Mouse (Mus musculus): ENCODE measurements at regions not wholly inside any gene's neighbourhood (a gene's known extent, or its start where the extent isn't known, plus 50 kb on each side); places are given as distances from the start of the nearest gene placed in this dataset.

DNA sequence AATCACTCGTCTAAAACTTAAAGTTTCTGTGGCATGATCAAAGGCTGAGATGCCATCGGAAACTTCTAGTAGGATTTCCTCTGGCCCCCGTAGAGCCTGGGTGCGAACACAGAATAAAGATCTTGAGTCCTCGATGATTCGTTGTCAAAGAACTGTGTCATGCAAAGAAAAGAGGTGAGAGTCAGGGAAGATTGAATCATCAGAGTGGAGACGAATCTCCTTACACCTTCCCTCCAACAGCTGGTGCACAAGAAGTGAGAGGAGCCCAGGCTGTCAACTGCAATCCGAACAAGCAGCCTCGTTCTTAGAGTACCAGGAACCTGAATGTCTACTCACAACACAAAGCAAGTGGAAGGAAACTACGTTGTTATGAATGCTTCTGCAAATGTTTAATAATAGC, 52.7 kb upstream of the Atp2b1 start:
- Histone ChIP-seq H3K27me3 (no peaks in the 10 kb centered on the region), H3K36me3 (replicated peaks) (no peaks in the 10 kb centered on the region), H3K27ac (replicated peaks) (no peak overlapping the region), H3K4me3 (replicated peaks) (no peak overlapping the region), H3K9me3 (replicated peaks) (no peaks in the 10 kb centered on the region), H3K9ac (no peak overlapping the region), H3K4me2 (no peak overlapping the region), H3K4me1 (replicated peaks) (peaks cover 19% of the 10 kb centered on the region)
- ATAC-seq (ENCODE audit: insufficient read depth): no peak
- 76% methylated on average over 10 of the region's 10 CpGs for WGBS (ENCODE audit: insufficient replicate concordance)

DNA sequence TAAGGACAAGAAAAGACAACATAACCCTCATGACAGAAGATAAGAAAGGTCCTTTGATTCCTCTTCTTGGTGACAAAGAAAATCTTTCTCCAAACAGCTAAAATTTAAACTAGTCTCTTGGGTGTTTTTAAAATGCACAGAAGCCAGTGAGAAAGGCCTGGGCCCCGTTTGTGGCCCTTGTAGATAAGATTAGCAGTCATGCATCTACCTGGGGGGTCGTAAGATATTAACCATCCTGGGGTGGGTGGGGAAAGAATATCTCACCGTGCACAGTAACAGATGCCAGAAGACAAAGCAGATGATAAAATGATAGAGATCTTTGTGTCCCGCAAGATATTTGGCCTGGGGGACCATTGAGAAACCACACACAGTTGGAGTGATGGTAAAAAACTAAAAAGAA, 51.5 kb upstream of the Atp2b1 start:
- Histone ChIP-seq H3K27ac (replicated peaks) (no peak overlapping the region), H3K9ac (no peak overlapping the region), H3K9me3 (replicated peaks) (no peaks in the 10 kb centered on the region), H3K36me3 (replicated peaks) (no peaks in the 10 kb centered on the region), H3K4me1 (replicated peaks) (peaks cover 14% of the 10 kb centered on the region), H3K4me3 (replicated peaks) (no peak overlapping the region), H3K27me3 (no peaks in the 10 kb centered on the region), H3K4me2 (no peak overlapping the region)
- 21% methylated on average over 4 of the region's 4 CpGs for WGBS (ENCODE audit: insufficient replicate concordance)
- ATAC-seq (ENCODE audit: insufficient read depth): peak; percentile 58

DNA sequence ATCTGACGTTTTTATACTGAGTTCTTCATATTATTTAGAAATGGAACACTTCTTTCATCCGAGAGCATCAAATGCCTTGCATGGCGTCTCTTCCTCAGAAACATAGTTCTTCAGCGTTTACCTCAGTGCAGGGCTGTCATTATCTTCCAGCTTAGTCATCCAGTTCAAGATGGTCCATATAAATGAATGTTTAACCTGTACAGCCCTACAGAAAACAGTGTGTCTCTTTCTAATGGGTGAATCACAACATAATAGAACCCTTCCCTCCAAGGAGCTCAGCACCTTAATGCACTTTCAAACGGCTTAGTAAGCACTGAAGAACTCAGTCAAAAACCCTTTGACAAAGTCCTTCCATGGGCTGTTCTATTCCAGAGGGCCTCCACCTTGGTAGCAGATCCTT, 49.8 kb upstream of the Atp2b1 start:
- Histone ChIP-seq H3K27me3 (no peaks in the 10 kb centered on the region), H3K36me3 (replicated peaks) (no peaks in the 10 kb centered on the region), H3K27ac (replicated peaks) (no peak overlapping the region), H3K9ac (no peak overlapping the region), H3K4me3 (replicated peaks) (no peak overlapping the region), H3K9me3 (replicated peaks) (no peaks in the 10 kb centered on the region), H3K4me1 (replicated peaks) (peaks cover 14% of the 10 kb centered on the region), H3K4me2 (no peak overlapping the region)
- ATAC-seq (ENCODE audit: insufficient read depth): no peak
- WGBS (ENCODE audit: insufficient replicate concordance): 69% methylated on average over 5 of the region's 5 CpGs

All from liver, embryonic 15.5 days (tissue).